Mouse (Mus musculus) MEL (cell line): ENCODE results near the gene Nudt9.
A peak's percentile ranks its signal among the peaks of the same experiment; 100 is the strongest.

Experiments
- CTCF ChIP-seq, 3 experiments: IDR thresholded peaks in 2 of 3; conservative IDR thresholded peaks in 1 of 3; 2 replicates each; pipeline ENCODE4 v1.5.1; 2011 to 2012; ENCODE audit warnings: low read length in 3 of 3, low read depth in 2 of 3, mild to moderate bottlenecking in 2 of 3, improper control_type of control experiment in 1 of 3, inconsistent platforms in 1 of 3, mixed read lengths in 1 of 3, moderate library complexity in 1 of 3; ENCODE audit not compliant: control insufficient read depth in 1 of 3, insufficient read depth in 1 of 3, poor library complexity in 1 of 3, severe bottlenecking in 1 of 3
- EP300 ChIP-seq, 2 experiments: IDR thresholded peaks; 2 replicates each; pipeline ENCODE4 v1.6.1; 2011; ENCODE audit warnings: improper control_type of control experiment in 2 of 2, low read length in 2 of 2, low read depth in 1 of 2, mild to moderate bottlenecking in 1 of 2
- ETS1 ChIP-seq: IDR thresholded peaks from 2 replicates; pipeline ENCODE4 v1.6.1; 2012; ENCODE audit warnings: low read depth, mild to moderate bottlenecking, inconsistent platforms, low read length, improper control_type of control experiment, moderate library complexity
- GABPA ChIP-seq: IDR thresholded peaks from 2 replicates; pipeline ENCODE4 v1.6.1; 2012; ENCODE audit warnings: low read depth, mild to moderate bottlenecking, inconsistent platforms, low read length, improper control_type of control experiment, moderate library complexity
- MAFK ChIP-seq: IDR thresholded peaks from 2 replicates; pipeline ENCODE4 v1.6.1; 2011; ENCODE audit warnings: low read depth, mild to moderate bottlenecking, low read length, improper control_type of control experiment, borderline replicate concordance
- POLR2A ChIP-seq, 2 experiments: IDR thresholded peaks; 2 replicates each; pipeline ENCODE4 v1.6.1; 2011 to 2012; ENCODE audit warnings: low read length in 2 of 2, mild to moderate bottlenecking in 2 of 2, control low read depth in 1 of 2, improper control_type of control experiment in 1 of 2, low read depth in 1 of 2, moderate library complexity in 1 of 2; ENCODE audit not compliant: control insufficient read depth in 1 of 2, insufficient read depth in 1 of 2, poor library complexity in 1 of 2
- UBTF ChIP-seq: IDR thresholded peaks from 2 replicates; pipeline ENCODE4 v1.6.1; 2012; ENCODE audit warnings: low read depth, mild to moderate bottlenecking, inconsistent platforms, low read length, improper control_type of control experiment, moderate library complexity, borderline replicate concordance; ENCODE audit not compliant: insufficient read depth
- USF1 ChIP-seq: IDR thresholded peaks from 2 replicates; pipeline ENCODE4 v1.6.1; 2014; ENCODE audit warnings: low read depth, mild to moderate bottlenecking, inconsistent platforms, low read length, improper control_type of control experiment, moderate library complexity
- ZKSCAN1 ChIP-seq: IDR thresholded peaks from 2 replicates; pipeline ENCODE4 v1.6.1; 2012; ENCODE audit warnings: low read depth, mild to moderate bottlenecking, inconsistent platforms, low read length, improper control_type of control experiment, moderate library complexity
- ZNF384 ChIP-seq: IDR thresholded peaks from 2 replicates; pipeline ENCODE4 v1.6.1; 2012; ENCODE audit warnings: low read depth, mild to moderate bottlenecking, inconsistent platforms, low read length, improper control_type of control experiment

- TF ChIP-seq USF1 (no peak; the same call in 1 of the 2 replicates), UBTF (no peak), ZNF384 (no peak), ZKSCAN1 (no peak), ETS1 (no peak), POLR2A (IDR thresholded peaks at IDR 0.05; ENCODE audit: control insufficient read depth in 1 of 2, insufficient read depth in 1 of 2, low read depth in 1 of 2, low read length in 2 of 2, poor library complexity in 1 of 2) (no peak), EP300 (IDR thresholded peaks at IDR 0.05; ENCODE audit: low read depth in 1 of 2, low read length in 2 of 2) (peak; percentile 19 to 26; a peak in 2 of 4 replicates), MAFK (no peak), CTCF (IDR thresholded peaks at IDR 0.05 in 2 of 3, conservative IDR thresholded peaks at IDR 0.05 in 1 of 3; ENCODE audit: control insufficient read depth in 1 of 3, insufficient read depth in 1 of 3, low read depth in 2 of 3, low read length in 3 of 3, poor library complexity in 1 of 3, severe bottlenecking in 1 of 3) (no peak), GABPA (no peak)
These were observed 13.5 kb upstream of the Nudt9 start for GRCm38 (mm10) chr5:104032434-104033097.
